Mouse (Mus musculus) thymus, postnatal 0 days (tissue): ENCODE results near the gene Dkk1. TPM values are rescaled to one million over a fixed set of nuclear protein-coding genes. Genes with fewer than 3 reads are reported as not detected.
A peak's percentile ranks its signal among the peaks of the same experiment; 100 is the strongest.
"Not testable (repeated sequence)": the region's sequence is repeated elsewhere in the genome, so short reads cannot be mapped to it uniquely, and the experiment has no call there.

Experiments
- DNase-seq: peaks from one replicate; pipeline ENCODE4 v3.0.0-alpha.2; 2015; ENCODE audit warnings: low spot score
- polyA plus RNA-seq: library from polyadenylated mRNA; unstranded; fragments of >200 nt; fragmentation: Nextera tagmentation; extraction: Ambion mirVana; gene quantifications from 2 replicates; pipeline ENCODE4 v1.2.1, GENCODE M21; 2015

The Dkk1 gene
- 0.13 and 0.19 TPM in 2 replicates for polyA plus RNA-seq

DNA sequence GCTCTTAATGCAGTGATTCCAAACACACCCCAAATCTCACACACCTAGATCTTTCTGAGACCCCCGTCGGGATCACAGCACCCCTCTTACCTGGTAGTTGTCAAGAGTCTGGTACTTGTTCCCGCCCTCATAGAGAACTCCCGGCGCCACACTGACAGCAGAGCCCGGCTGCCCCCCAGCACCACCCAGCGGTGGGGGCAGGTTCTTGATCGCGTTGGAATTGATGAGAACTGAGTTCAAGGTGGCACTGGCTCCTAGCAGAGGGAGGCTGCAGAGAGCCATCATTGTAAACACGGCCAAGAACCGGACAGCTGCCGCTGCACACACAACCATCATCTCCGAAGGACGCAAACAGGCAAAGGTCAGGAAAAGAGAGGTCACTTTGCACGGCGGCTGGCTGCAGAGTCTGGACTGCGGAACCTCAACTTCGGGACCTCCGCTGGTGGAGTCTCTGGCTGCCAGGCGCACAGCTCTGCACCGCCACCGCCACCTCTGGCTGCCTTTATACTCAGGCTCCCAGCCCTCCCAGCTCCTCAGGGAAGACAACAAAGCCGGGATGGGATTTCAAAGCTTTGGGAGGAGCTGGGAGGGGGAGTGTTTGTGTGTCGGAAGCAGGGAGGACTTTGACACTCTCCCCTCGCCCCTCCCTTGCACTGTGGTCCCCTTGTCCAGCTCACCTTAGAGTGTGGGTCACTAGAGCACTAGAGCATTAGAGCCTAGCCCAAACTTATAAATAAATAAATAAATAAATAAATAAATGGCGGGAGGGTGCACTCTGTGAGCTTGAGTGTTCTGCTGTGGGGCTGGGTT is at the start of gene Dkk1:
Gene Dkk1 (minus strand): TSS at position 622 of the 810 bp plus-strand sequence.
- DNase-seq: no peak

DNA sequence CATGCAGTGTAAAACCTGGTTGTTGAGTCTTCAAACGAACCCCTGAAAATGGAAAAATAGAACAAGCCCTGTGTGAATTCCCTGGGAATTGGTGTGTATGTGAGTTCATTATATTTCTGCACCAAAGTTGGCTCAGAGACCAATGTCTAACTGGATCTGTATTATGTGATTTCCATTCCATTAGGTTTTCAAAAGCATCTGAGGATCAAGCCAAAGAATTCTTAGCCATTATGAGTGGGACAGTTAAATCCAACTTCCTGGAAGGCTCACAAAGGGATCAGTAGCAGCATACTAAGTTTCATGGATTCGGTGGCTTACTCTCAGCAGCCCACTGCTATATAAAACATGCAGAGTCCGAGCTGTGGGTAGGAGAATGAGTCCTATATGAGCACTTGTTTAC is 36.9 kb upstream of the Dkk1 start:
- DNase-seq: no peak

- DNase-seq: no peak
Observed at GRCm38 (mm10) chr19:30564516-30564915, 15.1 kb upstream of the Dkk1 start.

GRCm38 (mm10) chr19:30563876-30564275 is 14.4 kb upstream of the Dkk1 start:
- no peak for DNase-seq

DNA sequence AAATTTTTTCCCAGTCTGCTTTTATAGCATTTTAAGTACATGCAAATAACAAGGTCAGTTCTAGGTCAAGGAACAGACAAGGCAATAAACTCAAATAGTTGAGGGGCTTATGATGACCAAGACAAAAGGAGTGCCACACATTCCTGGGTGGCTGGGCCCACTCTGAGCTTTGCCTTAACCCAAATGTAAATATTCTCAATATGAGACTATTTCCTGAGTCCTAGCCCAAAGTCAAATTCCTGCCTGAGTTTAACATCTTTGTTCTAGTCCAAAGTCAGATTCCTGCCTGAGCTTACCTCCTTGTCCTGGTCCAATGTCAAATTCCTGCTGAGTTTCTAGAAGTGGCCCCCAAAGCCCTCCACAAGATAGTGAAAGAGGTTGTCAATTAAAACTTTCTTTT is 8.6 kb upstream of the Dkk1 start:
- no peak for DNase-seq

GRCm38 (mm10) chr19:30554467-30554881 is 5.0 kb upstream of the Dkk1 start:
- peak; percentile 47 for DNase-seq

DNA sequence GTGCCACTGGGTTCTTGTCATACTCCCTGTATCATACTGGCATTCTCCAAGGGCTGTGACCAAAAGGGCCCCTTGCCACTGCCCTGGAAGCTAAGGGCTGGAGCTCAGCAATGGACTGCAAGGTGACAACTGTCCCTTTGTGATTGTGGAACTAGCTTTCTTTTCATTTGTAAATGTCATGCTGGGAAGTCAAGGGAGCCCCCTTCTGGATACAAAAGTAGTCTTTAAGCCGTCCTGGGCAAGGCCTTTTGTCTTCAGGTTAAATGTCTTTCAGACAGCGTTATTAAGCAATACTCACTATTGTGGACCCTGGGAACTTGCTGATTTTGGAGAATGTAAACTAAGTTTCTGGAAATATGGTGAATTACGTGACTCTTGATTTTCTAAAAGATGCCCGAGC is 4.3 kb upstream of the Dkk1 start:
- DNase-seq: no peak

- DNase-seq: no peak
Observed at GRCm38 (mm10) chr19:30552260-30552659, 2.8 kb upstream of the Dkk1 start.

GRCm38 (mm10) chr19:30549854-30550647 is 586 bp upstream of the Dkk1 start:
- DNase-seq: no peak

- no peak for DNase-seq
Observed at GRCm38 (mm10) chr19:30548411-30549043, 938 bp downstream of the Dkk1 start.

GRCm38 (mm10) chr19:30539365-30539941 is 10.0 kb downstream of the Dkk1 start:
- DNase-seq: not testable (repeated sequence)

- no peak for DNase-seq
Observed at GRCm38 (mm10) chr19:30516771-30517170, 32.7 kb downstream of the Dkk1 start.

GRCm38 (mm10) chr19:30510481-30510880 is 39.0 kb downstream of the Dkk1 start:
- no peak for DNase-seq

DNA sequence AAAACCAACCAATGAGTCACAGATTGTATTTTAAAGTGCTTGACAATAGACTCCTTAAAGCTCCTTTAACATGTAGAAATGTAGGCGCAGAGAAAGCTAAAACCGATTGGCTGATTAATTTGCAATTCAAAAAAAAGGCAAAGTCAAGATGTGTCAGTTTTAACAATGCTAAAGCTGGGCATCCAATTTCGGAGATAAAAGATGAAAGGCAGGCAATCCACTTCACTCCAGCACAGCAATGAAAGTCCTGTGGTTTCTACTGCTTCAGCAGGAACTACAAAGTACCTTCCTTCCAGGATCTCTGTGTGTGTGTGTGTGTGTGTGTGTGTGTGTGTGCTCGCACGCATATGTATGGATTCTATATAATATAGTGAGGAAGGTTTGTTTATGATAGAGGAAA is 44.0 kb downstream of the Dkk1 start:
- DNase-seq: no peak
